Mouse (Mus musculus): ENCODE measurements at regions not wholly inside any gene's neighbourhood (a gene's known extent, or its start where the extent isn't known, plus 50 kb on each side); places are given as distances from the start of the nearest gene placed in this dataset.

GRCm38 (mm10) chrX:7474831-7475230 lies 98.6 kb upstream of the Foxp3 start:
- peak; percentile 30 for DNase-seq

- peak; percentile 41 for DNase-seq
Observed at GRCm38 (mm10) chrX:7473814-7474213, 98.2 kb upstream of the Usp27x start.

- DNase-seq, result no peak
Observed at GRCm38 (mm10) chrX:7469801-7470200, 94.2 kb upstream of the Usp27x start.

- no peak for DNase-seq
Observed at GRCm38 (mm10) chrX:7467985-7468384, 92.4 kb upstream of the Usp27x start.

- no peak for DNase-seq
Observed at GRCm38 (mm10) chrX:7456851-7457250, 81.2 kb upstream of the Usp27x start.

GRCm38 (mm10) chrX:7445035-7445434 lies 69.4 kb upstream of the Usp27x start:
- no peak for DNase-seq

GRCm38 (mm10) chrX:7444583-7444982 lies 69.0 kb upstream of the Usp27x start:
- no peak for DNase-seq

GRCm38 (mm10) chrX:7443996-7444421 lies 68.4 kb upstream of the Usp27x start:
- no peak for DNase-seq

GRCm38 (mm10) chrX:7435375-7436042 lies 59.9 kb upstream of the Usp27x start:
- DNase-seq, result no peak

GRCm38 (mm10) chrX:7434268-7434667 lies 58.6 kb upstream of the Usp27x start:
- DNase-seq, result no peak

- DNase-seq, result no peak
Observed at GRCm38 (mm10) chrX:7430456-7430855, 54.8 kb upstream of the Usp27x start.

GRCm38 (mm10) chrX:7429524-7429865 lies 53.9 kb upstream of the Usp27x start:
- DNase-seq, result no peak

- DNase-seq, result no peak
Observed at GRCm38 (mm10) chrX:7428621-7429523, 53.2 kb upstream of the Usp27x start.
